Mouse (Mus musculus) liver, embryonic 13.5 days (tissue): ENCODE data around the gene Smarcc1. TPM values are rescaled to one million over a fixed set of nuclear protein-coding genes. Genes with fewer than 3 reads are reported as not detected.

Source experiments
- ATAC-seq: fragments of 200-750 bp; cut with Nextera tagmentation; 2 replicates; pipeline ENCODE4 v1.8.0; 2017; ENCODE audit warnings: low read depth, mild to moderate bottlenecking, moderate number of reproducible peaks, moderate library complexity
- DNase-seq: peaks from one replicate; pipeline ENCODE4 v3.0.0; 2022
- H3K27ac ChIP-seq: fragments of 300-500 bp; sonication (generic); 2 replicates; pipeline ENCODE4 v1.5.1; 2015; ENCODE audit warnings: moderate library complexity, mild to moderate bottlenecking, inconsistent platforms
- H3K27me3 ChIP-seq: fragments of 300-500 bp; sonication (generic); 2 replicates; pipeline ENCODE4 v1.6.1; 2015; ENCODE audit warnings: mild to moderate bottlenecking, inconsistent platforms
- H3K36me3 ChIP-seq: fragments of 300-500 bp; sonication (generic); 2 replicates; pipeline ENCODE4 v1.6.1; 2015; ENCODE audit warnings: mild to moderate bottlenecking, inconsistent platforms
- H3K4me1 ChIP-seq: fragments of 300-500 bp; sonication (generic); replicated peaks from 2 replicates; pipeline ENCODE4 v1.6.1; 2015; ENCODE audit warnings: inconsistent platforms
- H3K4me2 ChIP-seq: fragments of 300-500 bp; sonication (generic); 2 replicates; pipeline ENCODE4 v1.6.1; 2015; ENCODE audit warnings: inconsistent platforms, mild to moderate bottlenecking, moderate library complexity
- H3K4me3 ChIP-seq: fragments of 300-500 bp; sonication (generic); replicated peaks from 2 replicates; pipeline ENCODE4 v1.5.1; 2015; ENCODE audit warnings: mild to moderate bottlenecking, inconsistent platforms
- H3K9ac ChIP-seq: fragments of 300-500 bp; sonication (generic); 2 replicates; pipeline ENCODE4 v1.6.1; 2015; ENCODE audit warnings: mild to moderate bottlenecking, inconsistent platforms
- H3K9me3 ChIP-seq: fragments of 300-500 bp; sonication (generic); replicated peaks from 2 replicates; pipeline ENCODE4 v1.6.1; 2016; ENCODE audit warnings: inconsistent platforms
- WGBS: fragments of 180-500 bp; shearing (Covaris S2); methylation state at CpG from one replicate; pipeline ENCODE4 v1.1.7; 2015; ENCODE audit not compliant: insufficient replicate concordance; 5-methylcytosine and 5-hydroxymethylcytosine counted together
- polyA plus RNA-seq: library from polyadenylated mRNA; unstranded; fragments of >200 nt; fragmentation: Nextera tagmentation; extraction: Ambion mirVana; gene quantifications from 2 replicates; pipeline ENCODE4 v1.2.1, GENCODE M21; 2015

Gene Smarcc1
- polyA plus RNA-seq, 1 experiment from 2014 or later: 43.4 TPM

DNA sequence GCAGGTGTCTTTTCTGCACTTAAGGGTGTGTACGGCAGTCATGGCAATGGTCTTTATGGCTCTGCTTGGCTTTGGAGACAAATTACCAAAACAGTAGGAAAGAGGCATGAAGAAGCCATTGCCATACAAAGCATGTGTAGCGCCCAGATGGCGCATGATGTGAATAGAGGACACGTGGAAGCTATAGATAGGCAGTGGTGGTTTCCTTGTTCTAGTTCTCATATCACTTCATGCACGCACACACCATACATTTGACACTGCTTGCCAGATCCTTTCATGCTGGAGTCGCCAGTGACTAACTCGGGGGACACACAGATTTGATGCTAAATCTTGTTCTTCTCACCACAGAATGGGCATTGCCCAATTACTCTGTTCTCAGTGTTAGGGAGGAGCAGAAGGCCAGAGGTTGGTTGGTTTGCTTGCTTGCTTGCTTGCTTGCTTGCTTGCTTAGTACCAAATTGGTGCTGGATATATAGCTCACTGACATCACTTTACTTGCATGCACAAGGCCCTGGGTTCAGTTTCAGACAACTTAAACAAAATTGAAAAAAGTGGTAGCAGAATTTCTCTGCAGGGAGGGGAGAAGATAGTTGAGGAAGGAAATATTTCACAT, 125.8 kb downstream of the Smarcc1 start, which contains the start of gene Cspg5:
Gene Cspg5 (plus strand): TSS at position 563 of the 613 bp plus-strand sequence.
- peaks cover 3% of the 10 kb centered on the region for H3K36me3 ChIP-seq
- no peak within 1 kb of the TSS for H3K9ac ChIP-seq
- H3K27me3 ChIP-seq: peaks cover 58% of the 10 kb centered on the region
- peaks cover 21% of the 10 kb centered on the region for H3K4me1 ChIP-seq
- H3K4me3 ChIP-seq: peak within 1 kb of the TSS; percentile 66
- H3K27ac ChIP-seq: no peak within 1 kb of the TSS
- peak within 1 kb of the TSS; percentile 93 for H3K4me2 ChIP-seq
- DNase-seq (no peak), ATAC-seq (no peak)
- 50% methylated on average over 7 of the region's 7 CpGs for WGBS
- H3K9me3 ChIP-seq: no peaks in the 10 kb centered on the region

DNA sequence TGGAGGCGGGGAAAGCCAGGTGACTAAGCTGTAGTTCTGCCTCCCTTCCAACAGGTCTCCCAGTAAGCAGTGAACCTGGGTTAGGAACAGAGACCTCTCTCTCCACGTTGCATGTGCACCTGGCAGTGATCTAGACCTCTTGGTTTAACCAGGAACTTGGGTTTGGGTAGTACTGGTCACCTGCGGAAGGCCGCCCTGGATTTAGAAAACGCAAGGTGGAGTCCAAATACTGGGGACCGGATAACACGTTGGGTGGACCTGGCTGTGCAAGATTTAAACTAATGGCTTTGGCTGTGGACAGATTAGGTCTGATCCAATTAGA, 127.0 kb downstream of the Smarcc1 start:
- peak overlapping the region; percentile 93 for H3K4me2 ChIP-seq
- H3K27me3 ChIP-seq: peaks cover 59% of the 10 kb centered on the region
- no peak overlapping the region for H3K27ac ChIP-seq
- no peaks in the 10 kb centered on the region; the same call in 1 of the 2 replicates for H3K36me3 ChIP-seq
- ATAC-seq (no peak; the same call in 1 of the 2 replicates), DNase-seq (no peak)
- peaks cover 21% of the 10 kb centered on the region for H3K4me1 ChIP-seq
- peak overlapping the region; percentile 66 for H3K4me3 ChIP-seq
- H3K9me3 ChIP-seq: no peaks in the 10 kb centered on the region
- H3K9ac ChIP-seq: peak overlapping the region; percentile 39; the same call in 1 of the 2 replicates
- 20% methylated on average over 7 of the region's 7 CpGs for WGBS

DNA sequence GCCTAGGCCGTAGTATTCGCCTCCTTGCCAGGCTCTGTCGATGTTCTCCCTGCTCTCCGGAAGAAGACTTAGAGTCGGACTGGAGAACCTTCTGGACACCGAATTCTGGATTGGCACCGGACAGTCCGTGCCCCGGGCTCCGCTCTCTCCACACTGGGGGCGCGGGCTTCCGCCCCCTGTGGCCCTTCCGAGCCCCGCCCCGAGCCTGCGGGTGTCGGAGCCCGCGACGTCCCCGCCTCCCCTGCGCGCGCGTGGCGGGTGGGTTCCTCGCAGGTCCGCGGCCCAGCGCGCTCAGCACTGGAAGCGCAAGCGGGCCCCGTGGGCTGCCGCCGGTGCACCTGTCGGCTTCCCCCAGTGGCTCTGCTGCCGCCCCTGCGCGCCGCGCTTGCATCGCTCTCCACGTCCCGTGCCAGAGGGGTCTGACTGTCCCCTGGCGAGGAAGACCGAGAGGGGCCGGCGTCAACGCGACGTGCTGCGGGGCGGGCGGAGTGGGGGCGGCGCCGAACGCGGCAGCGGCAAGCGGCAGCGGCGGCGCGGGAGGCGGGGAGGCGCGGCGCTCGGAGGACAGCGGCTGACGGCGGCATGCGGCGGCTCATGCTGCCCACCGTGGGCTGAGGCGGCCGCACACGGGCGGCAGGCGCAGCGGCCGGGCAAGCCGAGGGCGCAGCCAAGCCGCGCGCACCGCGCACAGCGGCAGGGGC, 127.5 kb downstream of the Smarcc1 start:
- DNase-seq: no peak
- peak overlapping the region; percentile 39 for H3K9ac ChIP-seq

DNA sequence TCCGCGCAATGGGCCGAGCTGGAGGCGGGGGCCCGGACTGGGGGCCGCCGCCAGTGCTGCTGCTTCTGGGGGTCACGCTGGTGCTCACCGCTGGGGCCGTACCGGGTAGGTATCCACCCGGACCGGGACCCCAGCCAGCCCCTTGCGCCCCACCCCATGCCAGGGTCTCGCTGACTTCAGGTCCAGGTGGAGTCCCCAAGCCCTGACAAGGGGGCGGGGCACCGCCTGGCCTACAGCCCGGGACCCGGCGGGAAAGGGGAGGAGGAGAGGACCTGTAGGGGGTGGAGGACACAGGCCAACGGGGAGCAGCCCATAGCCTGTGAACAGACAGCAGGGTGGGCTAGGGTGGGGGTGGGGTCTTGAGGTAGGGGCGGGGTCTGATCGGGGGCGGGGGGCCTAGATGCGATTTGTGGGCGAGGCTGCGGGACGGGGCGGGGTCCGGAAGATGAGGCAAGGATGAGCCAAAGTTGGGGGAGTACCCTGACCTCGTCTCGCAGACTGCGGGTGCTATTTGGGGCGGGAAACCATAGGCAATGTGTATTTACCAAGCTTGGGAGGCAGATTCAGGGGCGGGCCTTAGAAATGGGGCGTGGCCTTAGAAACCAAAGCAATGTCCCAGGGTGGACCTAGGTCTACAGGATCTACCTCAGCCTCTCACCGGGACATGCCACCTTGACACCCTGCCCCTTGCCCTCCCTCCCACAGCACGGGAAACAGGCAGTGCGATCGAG, 128.2 kb downstream of the Smarcc1 start:
- peak; percentile 69 for ATAC-seq
- no peaks in the 10 kb centered on the region for H3K9me3 ChIP-seq
- peak overlapping the region; percentile 39 for H3K9ac ChIP-seq
- DNase-seq: peak; percentile 13
- no peak overlapping the region for H3K27ac ChIP-seq
- peaks cover 21% of the 10 kb centered on the region for H3K4me1 ChIP-seq
- H3K4me2 ChIP-seq: peak overlapping the region; percentile 93
- peak overlapping the region; percentile 66 for H3K4me3 ChIP-seq
- H3K27me3 ChIP-seq: peaks cover 65% of the 10 kb centered on the region
- H3K36me3 ChIP-seq: no peaks in the 10 kb centered on the region; the same call in 1 of the 2 replicates
- 2% methylated on average over 38 of the region's 40 CpGs for WGBS

More for the DNA sequence above, 127.5 kb downstream of the Smarcc1 start:
- H3K4me2 ChIP-seq: peak overlapping the region; percentile 93
- H3K4me1 ChIP-seq: peaks cover 21% of the 10 kb centered on the region
- no peak for ATAC-seq
- no peaks in the 10 kb centered on the region; the same call in 1 of the 2 replicates for H3K36me3 ChIP-seq
- H3K9me3 ChIP-seq: no peaks in the 10 kb centered on the region
- peaks cover 64% of the 10 kb centered on the region for H3K27me3 ChIP-seq
- H3K4me3 ChIP-seq: peak overlapping the region; percentile 66
- H3K27ac ChIP-seq: no peak overlapping the region
- WGBS: 2% methylated on average over 84 of the region's 93 CpGs

DNA sequence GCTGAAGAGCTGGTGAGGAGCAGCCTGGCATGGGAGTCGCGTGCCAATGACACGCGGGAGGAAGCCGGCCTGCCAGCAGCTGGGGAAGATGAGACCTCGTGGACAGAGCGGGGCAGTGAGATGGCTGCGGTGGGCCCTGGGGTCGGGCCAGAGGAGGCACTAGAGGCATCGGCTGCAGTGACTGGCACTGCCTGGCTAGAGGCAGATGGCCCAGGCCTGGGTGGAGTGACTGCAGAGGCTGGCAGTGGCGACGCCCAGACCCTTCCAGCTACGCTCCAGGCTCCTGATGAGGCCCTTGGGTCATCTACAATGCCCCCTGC, 128.8 kb downstream of the Smarcc1 start:
- Histone ChIP-seq H3K27ac (no peak overlapping the region), H3K27me3 (peaks cover 65% of the 10 kb centered on the region), H3K4me1 (peaks cover 21% of the 10 kb centered on the region), H3K9me3 (no peaks in the 10 kb centered on the region), H3K9ac (no peak overlapping the region), H3K4me3 (peak overlapping the region; percentile 66), H3K36me3 (no peaks in the 10 kb centered on the region; the same call in 1 of the 2 replicates), H3K4me2 (peak overlapping the region; percentile 93)
- 41% methylated on average over 13 of the region's 13 CpGs for WGBS
- DNase-seq (no peak), ATAC-seq (peak; percentile 22; the same call in 1 of the 2 replicates)

DNA sequence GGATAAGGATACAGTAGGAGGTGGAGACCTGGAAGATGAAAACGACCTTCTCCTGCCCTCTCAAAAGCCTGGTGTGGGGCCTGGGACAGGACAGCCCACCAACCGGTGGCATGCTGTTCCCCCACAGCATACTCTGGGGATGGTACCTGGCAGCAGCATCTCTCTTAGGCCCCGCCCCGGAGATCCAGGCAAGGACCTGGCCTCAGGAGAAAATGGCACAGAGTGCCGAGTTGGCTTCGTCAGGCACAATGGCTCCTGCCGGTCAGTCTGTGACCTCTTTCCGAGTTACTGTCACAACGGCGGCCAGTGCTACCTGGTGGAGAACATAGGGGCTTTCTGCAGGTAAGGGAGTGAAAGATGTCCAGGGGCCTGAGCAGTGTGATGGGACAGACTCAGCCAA, 129.5 kb downstream of the Smarcc1 start:
- Histone ChIP-seq H3K4me3 (no peak overlapping the region), H3K4me2 (no peak overlapping the region), H3K27me3 (peaks cover 60% of the 10 kb centered on the region), H3K4me1 (peaks cover 21% of the 10 kb centered on the region), H3K9ac (no peak overlapping the region), H3K27ac (no peak overlapping the region), H3K36me3 (no peaks in the 10 kb centered on the region), H3K9me3 (no peaks in the 10 kb centered on the region)
- no peak for ATAC-seq
- DNase-seq: no peak
- 77% methylated on average over 10 of the region's 10 CpGs for WGBS

DNA sequence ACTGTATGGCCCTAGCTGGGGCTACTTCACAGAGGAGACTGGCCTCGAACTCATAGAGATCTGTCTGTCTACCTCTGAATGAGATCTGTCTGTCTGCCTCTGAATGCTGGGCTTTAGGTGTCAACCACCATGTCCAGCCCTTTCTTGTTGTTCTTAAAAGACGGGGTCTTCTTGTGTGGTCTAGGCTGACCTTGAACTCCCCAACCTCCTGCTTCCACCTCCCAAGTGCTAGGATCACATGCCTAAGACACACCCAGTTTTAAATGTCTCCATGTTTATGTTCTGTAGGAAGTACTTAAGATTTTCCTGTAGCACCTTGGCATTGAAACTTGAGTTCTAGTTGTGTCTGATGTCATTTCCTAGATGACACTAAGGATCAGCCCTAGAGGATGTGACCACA, 131.4 kb downstream of the Smarcc1 start:
- no peak for DNase-seq
- Histone ChIP-seq H3K9me3 (no peaks in the 10 kb centered on the region), H3K4me3 (no peak overlapping the region), H3K9ac (no peak overlapping the region), H3K27ac (no peak overlapping the region), H3K4me2 (no peak overlapping the region), H3K4me1 (peaks cover 21% of the 10 kb centered on the region), H3K27me3 (peaks cover 45% of the 10 kb centered on the region), H3K36me3 (no peaks in the 10 kb centered on the region)
- WGBS: 50% methylated on average over 2 of the region's 2 CpGs
- no peak for ATAC-seq

DNA sequence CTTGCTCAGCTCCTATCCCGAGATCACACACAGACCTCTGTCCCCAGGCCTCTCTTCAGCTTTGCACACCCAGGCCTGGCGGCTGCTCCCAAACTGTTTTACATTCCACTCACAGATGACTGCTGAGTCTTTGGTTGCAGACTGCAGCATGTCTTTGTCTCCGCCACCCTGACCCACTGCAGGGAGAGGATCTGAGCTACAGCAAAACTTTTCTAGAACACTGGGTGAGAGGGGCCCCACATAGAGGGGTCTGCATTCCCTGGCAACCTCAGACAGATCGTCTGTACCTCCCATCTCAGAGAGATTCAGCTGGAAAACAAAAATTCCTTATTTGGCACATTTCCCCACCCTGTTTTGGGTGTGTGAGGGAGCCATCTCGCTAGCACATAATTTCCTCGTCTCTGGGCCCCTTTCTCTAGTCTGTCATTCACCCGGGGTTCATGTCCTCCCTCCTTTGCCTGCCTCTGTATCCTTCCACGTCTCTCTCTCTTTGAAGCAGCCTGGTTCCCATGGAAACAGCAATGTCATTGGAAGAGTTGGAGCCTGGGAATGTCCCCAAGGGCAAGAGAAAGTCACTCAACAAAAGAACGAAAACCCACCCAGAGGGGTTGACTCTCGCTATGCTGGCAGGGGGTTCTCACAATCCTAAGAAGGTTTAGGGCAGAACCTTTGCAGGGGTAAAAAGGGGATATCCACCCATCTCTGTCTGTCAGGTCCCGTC, 132.5 kb downstream of the Smarcc1 start:
- WGBS: 40% methylated on average over 11 of the region's 11 CpGs
- Histone ChIP-seq H3K9me3 (no peaks in the 10 kb centered on the region), H3K4me1 (peaks cover 14% of the 10 kb centered on the region), H3K36me3 (no peaks in the 10 kb centered on the region), H3K27ac (no peak overlapping the region), H3K9ac (no peak overlapping the region), H3K27me3 (peaks cover 34% of the 10 kb centered on the region), H3K4me3 (no peak overlapping the region), H3K4me2 (no peak overlapping the region)
- DNase-seq: no peak
- ATAC-seq: no peak

DNA sequence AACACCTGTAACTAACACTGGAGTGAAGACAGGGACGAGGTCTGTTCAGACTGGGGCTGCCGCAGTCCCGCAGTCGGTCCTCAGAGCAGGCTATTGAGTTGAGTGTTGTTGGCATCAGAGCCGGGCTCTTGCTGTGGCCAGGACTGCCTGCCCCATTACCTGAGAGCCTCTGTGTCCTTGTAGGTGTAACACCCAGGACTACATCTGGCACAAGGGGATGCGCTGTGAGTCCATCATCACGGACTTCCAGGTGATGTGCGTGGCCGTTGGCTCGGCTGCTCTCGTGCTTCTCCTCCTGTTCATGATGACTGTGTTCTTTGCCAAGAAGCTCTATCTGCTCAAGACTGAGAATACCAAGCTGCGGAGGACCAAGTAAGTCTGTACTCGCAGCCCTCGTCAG, 133.3 kb downstream of the Smarcc1 start:
- no peak overlapping the region for H3K27ac ChIP-seq
- no peak overlapping the region for H3K4me2 ChIP-seq
- H3K4me3 ChIP-seq: no peak overlapping the region
- H3K9ac ChIP-seq: no peak overlapping the region
- DNase-seq (no peak), ATAC-seq (no peak)
- no peaks in the 10 kb centered on the region for H3K9me3 ChIP-seq
- peaks cover 26% of the 10 kb centered on the region for H3K27me3 ChIP-seq
- 84% methylated on average over 14 of the region's 14 CpGs for WGBS
- peaks cover 6% of the 10 kb centered on the region for H3K4me1 ChIP-seq
- no peaks in the 10 kb centered on the region for H3K36me3 ChIP-seq

DNA sequence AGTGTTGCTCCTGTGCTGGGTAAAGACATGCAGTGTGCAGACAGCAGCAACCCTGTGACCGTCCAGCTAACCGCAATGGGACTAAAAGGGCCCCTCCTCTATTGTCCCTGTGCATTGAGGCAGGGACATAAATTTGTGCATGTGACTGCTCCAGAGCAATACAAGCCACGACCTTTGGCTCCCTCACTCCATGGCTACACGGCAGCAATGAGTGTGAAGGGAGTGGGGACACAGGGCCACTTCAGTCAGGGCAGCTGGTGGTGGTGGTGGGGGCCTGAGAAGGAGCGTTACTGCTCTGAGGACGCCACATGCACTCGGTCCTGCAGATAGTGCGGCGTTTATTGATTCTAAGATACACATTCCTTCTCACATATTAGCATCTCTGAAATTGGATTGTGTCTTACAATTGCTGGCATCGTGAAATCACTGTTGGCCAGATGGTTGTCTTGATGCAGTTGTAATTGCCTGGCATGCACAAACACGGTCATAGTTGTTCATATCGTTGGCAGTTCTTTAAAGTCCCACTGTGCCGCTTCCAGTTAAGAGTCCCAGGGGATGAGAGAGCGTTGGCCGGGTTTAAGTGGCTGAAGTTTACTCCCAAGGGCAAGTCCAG, 138.0 kb downstream of the Smarcc1 start:
- no peak for ATAC-seq
- no peak for DNase-seq
- Histone ChIP-seq H3K4me3 (no peak overlapping the region), H3K4me1 (no peaks in the 10 kb centered on the region), H3K36me3 (no peaks in the 10 kb centered on the region), H3K4me2 (no peak overlapping the region), H3K27ac (no peak overlapping the region), H3K9me3 (no peaks in the 10 kb centered on the region), H3K27me3 (no peaks in the 10 kb centered on the region), H3K9ac (no peak overlapping the region)
- WGBS: 70% methylated on average over 15 of the region's 15 CpGs

DNA sequence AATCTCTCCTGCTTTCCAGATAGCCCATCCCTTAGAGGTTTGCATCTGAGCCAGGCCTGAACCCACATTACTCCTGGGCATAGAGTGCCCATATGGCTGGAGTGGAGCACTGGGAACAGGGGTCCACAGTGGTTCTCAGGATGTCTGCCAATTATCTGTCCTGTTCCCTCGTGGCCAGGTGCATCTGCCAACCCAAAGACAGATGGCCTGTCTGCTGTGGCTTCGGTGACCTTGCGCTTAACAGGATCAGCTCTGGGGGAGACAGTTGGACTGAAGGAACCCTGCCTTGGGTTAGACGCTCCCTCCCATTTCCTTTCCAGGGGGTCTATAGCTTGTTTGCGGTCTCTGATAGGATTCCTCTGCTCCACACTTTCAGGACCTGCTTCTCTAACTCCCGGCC, 141.1 kb downstream of the Smarcc1 start:
- 63% methylated on average over 6 of the region's 6 CpGs for WGBS
- no peak overlapping the region for H3K4me2 ChIP-seq
- no peak overlapping the region for H3K27ac ChIP-seq
- H3K4me3 ChIP-seq: no peak overlapping the region
- no peaks in the 10 kb centered on the region for H3K4me1 ChIP-seq
- H3K9me3 ChIP-seq: no peaks in the 10 kb centered on the region
- ATAC-seq (no peak), DNase-seq (no peak)
- no peaks in the 10 kb centered on the region for H3K27me3 ChIP-seq
- no peak overlapping the region for H3K9ac ChIP-seq
- no peaks in the 10 kb centered on the region for H3K36me3 ChIP-seq
